Mouse (Mus musculus) left cerebral cortex, postnatal 10 days (tissue): ENCODE data around the gene Ano1. TPM values are rescaled to one million over a fixed set of nuclear protein-coding genes. Genes with fewer than 3 reads are reported as not detected.

Experiments used
- DNase-seq, 2 experiments: peaks; one replicate each; pipeline ENCODE4 v3.0.0; 2021 to 2022; ENCODE audit warnings: low spot score in 2 of 2, mixed read lengths in 1 of 2; ENCODE audit errors: extremely low spot score in 1 of 2
- intact Hi-C: fragments of 180-260 bp; cut with DNase I; formaldehyde crosslinking; loops from one replicate; pipeline ENCODE4 v1.15.1; 2025
- total RNA-seq, 2 experiments: library from RNA; stranded (reverse); gene quantifications; 2 replicates each; pipeline ENCODE4 v1.2.3; 2021

Ano1 gene
- total RNA-seq, 2 experiments from 2014 or later: 3.0 to 4.8 TPM

DNA sequence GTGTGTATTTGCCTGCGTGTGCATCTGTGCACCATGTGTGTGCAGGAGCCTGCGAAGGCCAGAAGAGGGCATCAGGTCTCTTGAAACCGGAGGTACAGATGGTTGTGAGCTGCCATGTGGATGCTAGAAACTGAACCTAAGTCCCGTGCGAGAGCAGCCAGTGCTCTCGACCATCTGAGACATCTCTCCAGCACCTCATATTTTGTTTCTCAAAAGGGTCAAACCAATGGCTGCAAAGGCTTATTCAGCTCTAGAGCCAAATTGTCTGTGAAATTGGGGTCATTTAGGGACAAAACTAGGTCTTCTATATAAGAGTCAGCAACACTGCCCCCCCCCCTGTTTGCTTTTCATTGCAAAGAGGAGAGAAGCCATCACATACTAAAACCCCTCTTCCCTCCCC, 84.7 kb downstream of the Ano1 start:
- intact Hi-C loops: no loop called here
- no peak for DNase-seq

- intact Hi-C loops: no loop called here
- no peak for DNase-seq
Observed at GRCm38 (mm10) chr7:144665585-144665984, 86.2 kb downstream of the Ano1 start.

GRCm38 (mm10) chr7:144663566-144663965, 88.2 kb downstream of the Ano1 start:
- no peak for DNase-seq
- intact Hi-C loops: no loop called here

- DNase-seq: no peak
- intact Hi-C loops: no loop called here
Observed at GRCm38 (mm10) chr7:144656261-144656967, 95.4 kb downstream of the Ano1 start.

GRCm38 (mm10) chr7:144653681-144654425, 97.9 kb downstream of the Ano1 start:
- DNase-seq: peak; percentile 78 to 81
- intact Hi-C loops: no loop called here

DNA sequence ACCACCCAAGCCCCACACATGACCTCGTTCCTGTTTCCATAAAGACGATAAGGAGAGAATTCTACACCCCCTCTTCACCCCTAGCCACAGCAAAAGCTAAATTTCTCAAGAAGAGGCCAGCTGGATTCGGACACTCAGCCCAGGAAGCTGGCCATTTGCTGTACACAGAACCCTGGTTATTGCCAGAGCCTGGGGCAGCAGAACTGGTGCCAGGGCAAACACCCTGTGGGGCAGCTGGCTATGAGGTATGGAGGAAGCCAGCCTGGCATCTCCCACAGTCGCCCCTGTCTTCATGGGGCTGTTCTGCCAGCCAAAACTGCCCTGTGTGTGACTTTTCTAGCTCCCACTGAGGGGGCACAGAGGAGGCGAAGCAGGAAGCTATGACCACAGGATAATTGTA, 104.2 kb downstream of the Ano1 start:
- no peak for DNase-seq
- intact Hi-C loops: no loop called here

DNA sequence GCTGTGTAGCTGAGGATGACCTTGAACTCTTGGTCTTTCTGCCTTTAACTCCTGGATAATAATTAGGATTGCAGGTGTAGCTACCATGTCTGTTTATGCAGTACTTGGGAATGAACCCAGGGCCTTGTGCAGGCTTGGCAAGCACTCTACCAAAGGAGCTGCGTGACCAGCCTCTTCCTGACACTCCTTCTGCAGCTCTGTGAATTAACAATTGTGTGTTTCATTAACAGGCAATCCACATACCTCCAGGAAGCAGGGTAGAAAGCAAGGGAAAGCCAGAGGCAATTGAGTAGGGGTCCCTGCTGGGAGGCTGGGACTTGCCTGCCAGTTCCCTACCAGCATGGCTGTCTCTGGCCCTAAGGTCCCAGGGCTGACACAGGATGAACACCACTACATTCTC, 111.0 kb downstream of the Ano1 start:
- intact Hi-C loops: no loop called here
- DNase-seq: no peak

- intact Hi-C loops: no loop called here
Observed at GRCm38 (mm10) chr7:144636000-144636399, 115.8 kb downstream of the Ano1 start.

GRCm38 (mm10) chr7:144634875-144635274, 116.9 kb downstream of the Ano1 start:
- intact Hi-C loops: no loop called here
- peak in 1 of 2 experiments; percentile 35 for DNase-seq

More at GRCm38 (mm10) chr7:144636000-144636399, 115.8 kb downstream of the Ano1 start:
- DNase-seq: no peak

DNA sequence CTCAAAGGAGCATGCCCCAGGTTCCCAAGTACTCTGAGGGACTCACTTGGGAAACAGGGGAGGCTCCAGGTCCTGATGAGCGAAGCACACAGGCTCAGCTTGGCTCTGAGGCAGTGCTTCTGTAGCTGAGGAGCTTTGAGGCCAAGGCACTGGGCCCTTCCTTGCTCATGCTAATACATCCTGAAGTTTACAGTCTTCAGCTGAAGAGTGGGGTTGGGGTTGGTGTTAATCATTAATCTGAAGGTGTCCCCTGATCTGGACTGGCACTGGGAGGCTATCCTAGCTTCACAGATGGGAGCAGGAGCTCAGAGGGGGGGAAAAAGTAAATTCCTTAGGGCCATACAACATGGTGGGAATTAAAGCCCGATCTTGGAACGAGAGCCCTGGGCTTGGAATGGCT, 117.3 kb downstream of the Ano1 start:
- DNase-seq: no peak

GRCm38 (mm10) chr7:144632321-144632720, 119.5 kb downstream of the Ano1 start:
- intact Hi-C loops: no loop called here
- DNase-seq: no peak

More for the DNA sequence above, 117.3 kb downstream of the Ano1 start:
- intact Hi-C loops: no loop called here

DNA sequence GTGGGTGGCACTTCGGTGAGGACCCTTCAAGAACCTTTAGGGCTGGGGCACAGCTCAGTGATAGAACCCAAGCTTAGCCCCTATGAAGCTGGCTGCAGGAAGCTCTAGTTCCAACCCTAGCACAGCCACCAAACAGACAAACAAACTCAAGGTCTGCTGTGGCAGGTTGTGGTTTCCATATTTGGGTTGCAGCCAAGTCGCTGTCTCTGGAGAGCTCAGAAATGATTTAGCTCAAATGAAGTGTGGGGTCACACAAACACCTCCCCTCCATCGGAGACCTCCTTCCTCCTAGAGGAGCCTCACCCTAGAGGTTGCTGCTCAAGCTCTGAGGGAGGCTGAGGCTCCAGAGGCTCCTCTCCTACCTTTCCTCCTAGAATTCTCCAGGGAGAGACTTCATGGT, 121.2 kb downstream of the Ano1 start:
- no peak for DNase-seq
- intact Hi-C loops: no loop called here

DNA sequence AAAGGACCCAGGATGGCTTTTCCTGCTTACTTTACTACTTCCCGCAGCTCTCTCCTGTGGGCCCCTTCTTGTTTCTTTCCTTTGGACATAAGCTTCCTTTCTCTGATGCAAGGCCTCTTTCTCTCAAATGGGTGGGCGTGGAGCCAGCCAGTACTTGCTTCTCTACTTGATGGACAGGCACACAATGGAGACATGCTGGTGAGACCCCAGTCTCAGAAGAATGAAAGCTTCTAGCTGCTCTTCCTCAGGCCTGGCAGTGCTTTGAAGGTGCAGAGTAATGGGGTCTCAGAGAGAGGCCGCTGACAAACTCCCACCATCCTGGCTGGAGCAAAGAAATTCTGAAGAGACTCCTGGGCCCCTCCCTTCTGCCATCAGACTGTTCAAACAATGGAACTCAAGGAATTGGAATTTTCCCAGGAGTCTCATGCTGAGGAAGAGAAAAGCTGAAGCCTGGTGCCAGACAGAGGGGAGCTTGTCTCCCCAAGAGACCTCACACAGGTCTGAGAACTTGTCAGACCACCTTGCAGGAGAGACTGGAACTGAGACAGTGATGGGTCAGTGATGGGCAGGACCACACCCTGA, 123.3 kb downstream of the Ano1 start:
- peak in 1 of 2 experiments; percentile 39 for DNase-seq
- intact Hi-C loops: no loop called here

- intact Hi-C loops: no loop called here
Observed at GRCm38 (mm10) chr7:144627606-144628333, 124.0 kb downstream of the Ano1 start.

DNA sequence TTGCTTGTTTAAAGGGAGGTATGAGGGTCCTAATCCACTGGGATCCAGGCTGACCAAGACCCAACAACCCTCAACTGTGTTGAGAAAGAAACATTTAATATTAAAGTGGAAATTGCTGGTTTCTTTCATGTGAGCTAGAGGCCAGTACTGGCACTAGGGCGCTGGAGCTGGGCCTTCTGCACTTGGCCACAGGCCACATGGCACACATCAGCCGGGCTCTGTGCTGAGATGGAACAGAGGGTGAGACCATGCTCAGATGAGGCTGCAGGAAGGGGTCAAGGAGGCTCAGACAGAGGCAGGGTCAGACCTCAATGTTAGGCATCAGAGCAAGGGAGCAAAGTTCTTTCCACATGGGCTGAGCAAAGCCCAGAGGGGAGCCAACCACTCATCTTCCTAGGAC, 125.7 kb downstream of the Ano1 start:
- intact Hi-C loops: no loop called here
- DNase-seq: no peak

More at GRCm38 (mm10) chr7:144627606-144628333, 124.0 kb downstream of the Ano1 start:
- DNase-seq: no peak

DNA sequence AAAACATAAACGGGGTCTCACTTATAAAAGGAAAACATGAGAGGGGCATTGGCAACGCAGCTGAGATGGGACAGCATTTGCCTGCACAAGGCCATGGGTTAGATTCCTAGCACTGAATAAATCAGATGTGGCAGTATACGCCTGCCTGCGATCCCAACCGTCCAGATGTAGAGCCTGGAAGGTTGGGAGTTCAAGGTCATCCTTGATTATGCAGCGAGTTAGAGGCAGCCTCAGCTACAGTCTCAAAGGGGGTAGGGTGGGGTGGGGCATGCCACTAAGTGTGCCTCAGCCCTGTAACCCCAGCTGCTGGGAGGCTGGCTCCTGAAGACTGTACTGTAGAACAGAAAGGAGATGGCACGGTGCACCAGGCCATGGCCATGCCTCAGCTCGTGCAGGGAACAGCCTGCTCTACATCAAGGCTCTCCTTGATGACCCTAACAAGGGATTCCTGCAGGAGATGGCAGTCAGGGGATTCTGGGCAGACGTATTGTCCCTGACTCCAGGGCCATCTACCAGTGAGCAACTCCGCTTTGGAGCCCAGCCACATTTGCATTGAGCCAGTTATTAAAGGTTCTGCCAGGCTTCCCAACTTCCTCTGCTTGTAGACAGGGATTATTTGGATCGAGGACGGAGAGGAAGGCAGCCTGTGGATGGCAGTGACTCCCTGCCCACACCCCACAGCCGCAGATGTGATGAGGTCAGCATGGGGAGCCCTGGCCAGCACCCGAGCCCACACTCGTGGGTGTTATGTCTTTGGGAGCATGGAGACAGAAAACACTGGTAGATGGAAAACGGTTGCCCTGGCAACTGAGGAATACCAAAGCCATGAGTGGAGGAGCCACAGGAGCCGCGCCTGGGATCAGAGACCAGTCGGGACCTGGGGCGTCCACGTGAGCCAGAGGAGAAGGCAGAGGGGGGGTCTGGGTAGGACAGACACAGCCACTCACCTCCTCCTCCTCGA, 130.8 kb downstream of the Ano1 start:
- intact Hi-C loops: no loop called here
- peak in 1 of 2 experiments; percentile 51 for DNase-seq

DNA sequence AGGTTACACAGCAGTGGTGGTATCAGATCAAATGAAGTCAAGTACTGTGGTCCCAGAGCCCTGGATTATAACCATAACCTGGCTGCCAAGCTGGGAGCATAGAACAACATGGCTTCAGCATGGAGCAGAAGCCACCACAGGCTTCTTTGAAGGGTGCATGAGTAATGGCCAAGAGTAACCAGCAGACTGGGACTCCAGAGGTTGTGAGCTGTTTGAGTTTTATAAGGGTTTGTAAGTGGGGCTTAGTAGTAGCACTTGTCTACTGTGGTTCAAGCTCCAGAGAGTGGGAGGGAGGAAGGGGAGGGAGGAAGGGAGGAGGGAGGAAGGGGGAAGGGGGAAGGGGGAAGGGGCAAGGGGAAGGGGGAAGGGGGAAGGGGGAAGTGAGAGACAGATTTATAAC, 131.5 kb downstream of the Ano1 start:
- intact Hi-C loops: no loop called here

DNA sequence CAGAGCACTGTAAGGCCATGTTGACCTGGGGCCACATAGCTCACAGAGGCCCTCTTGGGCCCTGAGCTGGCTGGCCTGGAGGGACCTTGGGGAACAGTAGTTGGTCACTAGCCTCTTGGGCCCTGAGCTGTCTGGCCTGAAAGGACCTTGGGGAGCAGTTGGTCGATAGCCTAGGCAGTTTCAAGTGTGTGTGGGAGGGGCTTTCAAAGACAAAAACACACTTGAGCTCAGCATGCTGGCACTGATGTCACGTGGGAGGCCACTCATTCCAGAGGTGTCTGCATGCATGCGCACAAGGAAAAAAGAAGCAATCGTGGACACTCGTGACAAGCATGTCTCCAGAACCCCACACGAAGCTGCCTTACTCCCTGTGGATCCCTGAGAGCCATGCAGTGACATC, 136.4 kb downstream of the Ano1 start:
- DNase-seq: no peak
- intact Hi-C loops: no loop called here

More for the DNA sequence above, 131.5 kb downstream of the Ano1 start:
- no peak for DNase-seq
